Mouse (Mus musculus) heart, postnatal 0 days (tissue): Measurements from ENCODE around the gene Clmp.

ENCODE experiments used
- CTCF ChIP-seq: IDR thresholded peaks from 2 replicates; pipeline ENCODE4 v1.5.1; 2016; ENCODE audit warnings: antibody characterized with exemption, control low read depth, low read depth
- EP300 ChIP-seq: IDR thresholded peaks from 2 replicates; pipeline ENCODE4 v1.6.1; 2016; ENCODE audit warnings: antibody characterized with exemption, low read depth

DNA sequence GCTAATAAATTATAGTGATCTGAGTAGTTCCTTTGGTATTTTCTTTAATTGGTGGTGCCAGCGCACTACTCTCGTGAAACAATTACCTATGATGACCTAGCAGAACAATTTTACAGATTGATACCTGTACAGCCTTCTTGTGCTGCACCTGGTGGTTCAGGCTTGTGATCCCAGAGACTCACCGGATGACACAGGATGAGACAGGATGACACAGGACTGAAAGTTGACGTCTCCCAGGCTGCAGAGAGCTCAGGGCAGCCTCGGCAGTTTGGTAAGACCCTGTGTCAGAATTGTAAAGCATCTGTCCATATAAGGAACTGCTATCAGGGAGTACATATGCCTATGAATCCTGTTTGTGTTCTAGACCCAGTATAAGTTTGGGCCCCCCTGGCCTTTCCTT lies 109.2 kb downstream of the Clmp start:
- TF ChIP-seq CTCF, result no peak
- no peak for TF ChIP-seq EP300
